ENCODE assay signal across 8 mouse cellular contexts in the genomic region with DNA sequence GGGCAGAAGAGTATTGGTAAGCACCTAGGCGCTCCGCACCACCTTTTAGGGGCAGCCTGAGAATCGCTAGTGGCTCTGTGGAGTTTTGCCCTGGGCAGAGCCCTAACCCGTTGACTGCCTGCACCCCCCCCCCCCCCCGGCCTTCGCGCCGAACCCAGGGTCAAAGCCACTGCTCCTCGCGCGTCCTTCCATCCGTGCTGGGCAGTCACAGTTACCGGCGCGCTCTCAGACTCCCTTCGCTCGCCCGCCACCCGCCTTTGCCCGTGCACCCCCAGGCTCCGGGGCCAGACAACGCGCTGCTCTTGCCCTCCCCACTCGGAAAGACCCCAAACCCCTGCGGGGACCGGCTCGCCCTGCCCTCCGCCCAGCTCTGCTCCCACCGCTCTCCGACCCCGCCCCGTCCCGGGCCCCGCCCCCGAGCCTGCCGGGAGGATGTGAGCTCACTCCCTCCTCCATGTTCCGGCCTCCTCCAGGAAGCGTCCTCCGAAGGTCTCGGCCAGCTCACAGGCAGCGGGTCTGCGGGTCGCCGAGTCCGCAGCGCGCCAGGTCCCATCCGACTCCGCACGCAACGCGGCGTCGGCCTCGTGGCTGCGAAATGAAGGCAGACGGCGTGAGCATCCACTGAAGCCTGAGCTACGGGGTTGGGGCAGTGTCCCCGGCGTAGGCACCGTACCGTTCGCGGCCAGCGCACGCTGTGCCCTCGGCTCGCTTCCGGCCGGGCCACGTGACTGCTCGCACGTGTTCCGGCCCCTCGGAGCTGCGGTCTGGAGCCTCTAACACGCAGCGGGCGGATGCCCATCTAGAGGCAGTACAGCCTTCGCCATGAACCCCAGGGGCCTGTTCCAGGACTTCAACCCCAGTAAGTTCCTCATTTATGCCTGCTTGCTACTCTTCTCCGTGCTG. TPM values are rescaled to one million over a fixed set of nuclear protein-coding genes. Genes with fewer than 3 reads are reported as not detected.
A peak's percentile ranks its signal among the peaks of the same experiment; 100 is the strongest.
DNase-seq lines count a peak whose midpoint lies in the region; ATAC-seq and TF ChIP-seq lines count a peak whose summit lies in the region.

A gene (plus strand): TSS at position 472 of the 903 bp plus-strand sequence.

- peaks cover 24% of the 10 kb centered on the region for H3K36me3 ChIP-seq in erythroblast, embryonic 14.5 days (ENCODE audit: control insufficient read depth)
- H3K36me3 ChIP-seq in embryonic facial prominence, embryonic 10.5 days (replicated peaks): peaks cover 39% of the 10 kb centered on the region
- H3K36me3 ChIP-seq in kidney, adult 2 months (ENCODE audit: control insufficient read depth, insufficient read depth, low read length): no peaks in the 10 kb centered on the region
- peaks cover 5% of the 10 kb centered on the region for H3K36me3 ChIP-seq in limb, embryonic 11.5 days (ENCODE audit: control insufficient read depth, insufficient read depth, low read length)
- H3K36me3 ChIP-seq in midbrain, embryonic 13.5 days: peaks cover 29% of the 10 kb centered on the region
- H3K36me3 ChIP-seq in small intestine, adult 2 months (ENCODE audit: control insufficient read depth, insufficient read depth, low read length): peaks cover 13% of the 10 kb centered on the region

- H3K9ac ChIP-seq in limb, embryonic 11.5 days (ENCODE audit: low read length): peak within 1 kb of the TSS; percentile 79
- peak within 1 kb of the TSS; percentile 83 for H3K9ac ChIP-seq in midbrain, embryonic 13.5 days (replicated peaks)

- peak within 1 kb of the TSS; percentile 85 for H3K4me3 ChIP-seq in erythroblast, embryonic 14.5 days (replicated peaks)
- H3K4me3 ChIP-seq in embryonic facial prominence, embryonic 10.5 days: peak within 1 kb of the TSS; percentile 69
- H3K4me3 ChIP-seq in kidney, adult 2 months (ENCODE audit: insufficient read depth, low read depth, low read length): peak within 1 kb of the TSS; percentile 70
- H3K4me3 ChIP-seq in limb, embryonic 11.5 days (ENCODE audit: low read depth, low read length): peak within 1 kb of the TSS; percentile 59
- peak within 1 kb of the TSS; percentile 70 for H3K4me3 ChIP-seq in midbrain, embryonic 13.5 days (replicated peaks)
- peak within 1 kb of the TSS; percentile 88 for H3K4me3 ChIP-seq in small intestine, adult 2 months (ENCODE audit: low read depth, low read length)

- peaks cover 14% of the 10 kb centered on the region for H3K9me3 ChIP-seq in erythroblast, embryonic 14.5 days (ENCODE audit: control insufficient read depth, low read length)
- peaks cover 24% of the 10 kb centered on the region for H3K9me3 ChIP-seq in embryonic facial prominence, embryonic 10.5 days
- no peaks in the 10 kb centered on the region for H3K9me3 ChIP-seq in limb, embryonic 11.5 days (ENCODE audit: control insufficient read depth, low read length)
- H3K9me3 ChIP-seq in midbrain, embryonic 13.5 days: 0 out of 2 replicates have a peak, but pooled peaks cover 8% of the 10 kb centered on the region

- WGBS in embryonic facial prominence, embryonic 10.5 days: 2% methylated on average over 82 of the region's 82 CpGs
- WGBS in kidney, adult 2 months: 2% methylated on average over 82 of the region's 82 CpGs
- WGBS in limb, embryonic 11.5 days: 1% methylated on average over 82 of the region's 82 CpGs
- 2% methylated on average over 82 of the region's 82 CpGs for WGBS in midbrain, embryonic 13.5 days
- 2% methylated on average over 82 of the region's 82 CpGs for WGBS in small intestine, adult 2 months

- no peak for TF ChIP-seq CTCF in kidney, adult 2 months (conservative IDR thresholded peaks at IDR 0.05; ENCODE audit: insufficient read depth, insufficient read length, low read depth, low read length)
- TF ChIP-seq CTCF in small intestine, adult 2 months (IDR thresholded peaks at IDR 0.05; ENCODE audit: extremely low read depth, insufficient read length, insufficient replicate concordance, low read depth, low read length): no peak

- H3K27ac ChIP-seq in embryonic facial prominence, embryonic 10.5 days (replicated peaks): peak within 1 kb of the TSS; percentile 92
- peak within 1 kb of the TSS; percentile 92 for H3K27ac ChIP-seq in kidney, adult 2 months (ENCODE audit: insufficient read depth, low read depth, low read length)
- H3K27ac ChIP-seq in limb, embryonic 11.5 days (replicated peaks; ENCODE audit: low read depth, low read length): 0 out of 2 replicates have a peak within 1 kb of the TSS, but pooled peaks have one; percentile 30
- peak within 1 kb of the TSS; percentile 82 for H3K27ac ChIP-seq in midbrain, embryonic 13.5 days
- H3K27ac ChIP-seq in small intestine, adult 2 months (ENCODE audit: insufficient read depth, low read depth, low read length): peak within 1 kb of the TSS; percentile 77

- peak; percentile 69 for TF ChIP-seq POLR2A in kidney, adult 2 months (IDR thresholded peaks at IDR 0.05; ENCODE audit: low read depth, low read length)
- TF ChIP-seq POLR2A in small intestine, adult 2 months (IDR thresholded peaks at IDR 0.05; ENCODE audit: low read depth, low read length): peak; percentile 66

- H3K4me2 ChIP-seq in limb, embryonic 11.5 days (ENCODE audit: low read depth, severe bottlenecking): peak within 1 kb of the TSS; percentile 81
- peak within 1 kb of the TSS; percentile 83 for H3K4me2 ChIP-seq in midbrain, embryonic 13.5 days (replicated peaks)

- H3K27me3 ChIP-seq in erythroblast, embryonic 14.5 days (ENCODE audit: control insufficient read depth): no peaks in the 10 kb centered on the region
- H3K27me3 ChIP-seq in embryonic facial prominence, embryonic 10.5 days (replicated peaks; ENCODE audit: low read depth, poor library complexity, severe bottlenecking): no peaks in the 10 kb centered on the region
- H3K27me3 ChIP-seq in kidney, adult 2 months (replicated peaks; ENCODE audit: control insufficient read depth, insufficient read depth, low read length): no peaks in the 10 kb centered on the region
- no peaks in the 10 kb centered on the region for H3K27me3 ChIP-seq in limb, embryonic 11.5 days (ENCODE audit: control insufficient read depth, insufficient read depth, low read length)
- no peaks in the 10 kb centered on the region for H3K27me3 ChIP-seq in midbrain, embryonic 13.5 days
- no peaks in the 10 kb centered on the region for H3K27me3 ChIP-seq in small intestine, adult 2 months (ENCODE audit: control insufficient read depth, insufficient read depth, low read length)

- no peak for ATAC-seq in erythroblast, adult 5-6 weeks (replicated peaks; ENCODE audit: low FRiP score, poor library complexity, severe bottlenecking)
- peak; percentile 95 for ATAC-seq in limb, embryonic 11.5 days (ENCODE audit: insufficient number of reproducible peaks, low FRiP score, low TSS enrichment, low read depth)
- peak; percentile 98 for ATAC-seq in midbrain, embryonic 13.5 days

- H3K4me1 ChIP-seq in erythroblast, embryonic 14.5 days (ENCODE audit: control insufficient read depth): peaks cover 30% of the 10 kb centered on the region
- peaks cover 24% of the 10 kb centered on the region for H3K4me1 ChIP-seq in embryonic facial prominence, embryonic 10.5 days
- peaks cover 39% of the 10 kb centered on the region for H3K4me1 ChIP-seq in kidney, adult 2 months (ENCODE audit: control insufficient read depth, insufficient read depth, low read length)
- H3K4me1 ChIP-seq in limb, embryonic 11.5 days (ENCODE audit: control insufficient read depth, insufficient read depth, low read length): peaks cover 9% of the 10 kb centered on the region
- peaks cover 31% of the 10 kb centered on the region for H3K4me1 ChIP-seq in midbrain, embryonic 13.5 days (replicated peaks)
- peaks cover 39% of the 10 kb centered on the region for H3K4me1 ChIP-seq in small intestine, adult 2 months (ENCODE audit: control insufficient read depth, insufficient read depth, insufficient read length, low read length)

- peak; percentile 96 for DNase-seq in embryonic facial prominence, embryonic 10.5 days (ENCODE audit: low spot score)
- peak; percentile 95 to 96 for DNase-seq in heart, adult 18-20 months
- DNase-seq in kidney, adult 2 months: peak; percentile 95
- DNase-seq in limb, embryonic 11.5 days (ENCODE audit: low spot score): peak; percentile 96

RNA-seq across cellular contexts. Expression of the gene that starts here (rescaled TPM):
- polyA plus RNA-seq in erythroblast, embryonic 14.5 days (2012): 0.18 and 0.42 TPM in 2 replicates
- 5.6 and 7.7 TPM in 2 replicates for total RNA-seq in erythroblast, adult 5-6 weeks (2015; ENCODE audit: low replicate concordance)
- total RNA-seq in erythroblast, adult 5-6 weeks (2017; ENCODE audit: low replicate concordance): 2.2 and 3.6 TPM in 2 replicates
- 20.7 and 21.0 TPM in 2 replicates for polyA plus RNA-seq in embryonic facial prominence, embryonic 10.5 days (2016; fragmentation: Nextera tagmentation; extraction: Ambion mirVana)
- 10 to 100 TPM; 13.5 to 15.6 TPM for total RNA-seq in heart, adult 18-20 months (2021)
- polyA plus RNA-seq in kidney, adult 2 months (2012; rRNA removed): 27.1 and 37.2 TPM in 2 replicates
- polyA plus RNA-seq in limb, embryonic 11.5 days (2014; fragmentation: Nextera tagmentation; extraction: Ambion mirVana): 21.1 and 24.2 TPM in 2 replicates
- polyA plus RNA-seq in midbrain, embryonic 13.5 days (2015; fragmentation: Nextera tagmentation; extraction: Ambion mirVana): 18.6 and 23.0 TPM in 2 replicates
- polyA plus RNA-seq in small intestine, adult 2 months (2012; rRNA removed): 18.6 and 22.2 TPM in 2 replicates

Comparison
In these comparisons a context has a peak if more than half of its experiments do, and no peak if none do; other contexts are left out.
1. RNA of the gene that starts here (polyA plus RNA-seq): 27.1 to 37.2 TPM in kidney, adult 2 months, 21.1 to 24.2 TPM in limb, embryonic 11.5 days, 18.6 to 23.0 TPM in midbrain, embryonic 13.5 days, 18.6 to 22.2 TPM in small intestine, adult 2 months and 20.7 to 21.0 TPM in embryonic facial prominence, embryonic 10.5 days; 0.18 to 0.42 TPM in erythroblast, embryonic 14.5 days; every median in the first group is over 10 times any median in the second.
2. H3K27ac ChIP-seq: peak in every context shown above with its lines; median percentile 92 in embryonic facial prominence, embryonic 10.5 days; 92 in kidney, adult 2 months; 82 in midbrain, embryonic 13.5 days; 77 in small intestine, adult 2 months; 30 in limb, embryonic 11.5 days.
3. Peak in every context shown above with its lines, with median percentiles within 50 percentile points of each other: H3K4me3 ChIP-seq and DNase-seq.